Mouse (Mus musculus): ENCODE measurements around the gene Nsg2.

DNA sequence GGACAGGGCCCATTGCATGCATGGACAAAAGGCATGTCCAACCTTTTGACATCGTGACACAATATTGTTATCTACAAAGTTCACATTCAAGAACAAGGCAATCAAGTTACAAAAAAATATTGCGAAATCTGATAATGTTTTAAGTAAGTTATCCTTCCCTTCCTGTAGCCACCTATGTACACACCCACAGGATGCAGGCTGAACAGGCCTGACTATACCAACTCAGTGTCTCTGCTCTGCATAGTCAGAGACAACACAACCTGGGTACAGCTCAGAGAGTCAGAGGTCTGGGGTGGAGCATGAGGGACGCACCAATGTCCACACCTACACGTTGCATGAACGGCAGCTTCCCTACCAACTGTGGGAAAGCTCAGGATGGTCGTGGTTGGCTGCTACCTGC, 96.1 kb downstream of the Nsg2 start:
- TF ChIP-seq CTCF (IDR thresholded peaks at IDR 0.05; ENCODE audit: insufficient read depth, low read length) (no peak), POLR2A (IDR thresholded peaks at IDR 0.05; ENCODE audit: borderline replicate concordance, extremely low read depth, low read depth, low read length) (no peak)
